Mouse (Mus musculus) forebrain, embryonic 16.5 days (tissue): ENCODE results near the gene Rbm18. TPM values are rescaled to one million over a fixed set of nuclear protein-coding genes. Genes with fewer than 3 reads are reported as not detected.

ENCODE experiments used
- ATAC-seq: fragments of 200-750 bp; cut with Nextera tagmentation; 2 replicates; pipeline ENCODE4 v1.8.0; 2017; ENCODE audit warnings: mild to moderate bottlenecking, moderate library complexity
- H3K27ac ChIP-seq: fragments of 300-500 bp; sonication (generic); 2 replicates; pipeline ENCODE4 v1.5.1; 2014; ENCODE audit warnings: low read length, control low read depth
- H3K27me3 ChIP-seq: fragments of 300-500 bp; sonication (generic); replicated peaks from 2 replicates; pipeline ENCODE4 v1.6.1; 2014; ENCODE audit warnings: low read length; ENCODE audit not compliant: control insufficient read depth, insufficient read depth
- H3K36me3 ChIP-seq: fragments of 300-500 bp; sonication (generic); 2 replicates; pipeline ENCODE4 v1.6.1; 2014; ENCODE audit not compliant: control insufficient read depth, insufficient read depth
- H3K4me1 ChIP-seq: fragments of 300-500 bp; sonication (generic); replicated peaks from 2 replicates; pipeline ENCODE4 v1.6.1; 2014; ENCODE audit warnings: low read length; ENCODE audit not compliant: control insufficient read depth, insufficient read depth
- H3K4me2 ChIP-seq: fragments of 300-500 bp; sonication (generic); 2 replicates; pipeline ENCODE4 v1.6.1; 2014; ENCODE audit warnings: mild to moderate bottlenecking, low read length, control low read depth
- H3K4me3 ChIP-seq: fragments of 300-500 bp; sonication (generic); replicated peaks from 2 replicates; pipeline ENCODE4 v1.5.1; 2014; ENCODE audit warnings: mild to moderate bottlenecking, low read length, control low read depth
- H3K9ac ChIP-seq: fragments of 300-500 bp; sonication (generic); replicated peaks from 2 replicates; pipeline ENCODE4 v1.6.1; 2014; ENCODE audit warnings: low read depth, low read length, control low read depth
- H3K9me3 ChIP-seq: fragments of 300-500 bp; sonication (generic); 2 replicates; pipeline ENCODE4 v1.6.1; 2016; ENCODE audit warnings: low read length; ENCODE audit not compliant: control insufficient read depth
- WGBS: fragments of 180-500 bp; shearing (Covaris S2); extraction: QIAGEN DNeasy Blood & Tissue Kit; methylation state at CpG from one replicate; pipeline ENCODE4 v1.1.7; 2014; 5-methylcytosine and 5-hydroxymethylcytosine counted together
- polyA plus RNA-seq: library from polyadenylated mRNA; unstranded; fragments of >200 nt; fragmentation: Nextera tagmentation; extraction: Ambion mirVana; gene quantifications from 2 replicates; pipeline ENCODE4 v1.2.1, GENCODE M21; 2015

Rbm18 gene
- polyA plus RNA-seq, 1 experiment from 2014 or later = 158 TPM

GRCm38 (mm10) chr2:36089190-36089589, 47.4 kb downstream of the Rbm18 start:
- Histone ChIP-seq H3K36me3 (no peaks in the 10 kb centered on the region), H3K4me1 (peaks cover 18% of the 10 kb centered on the region), H3K27ac (0 out of 2 replicates have a peak overlapping the region, but pooled peaks have one; percentile 48), H3K4me2 (peak overlapping the region; percentile 18; the same call in 1 of the 2 replicates), H3K9ac (no peak overlapping the region), H3K4me3 (peak overlapping the region; percentile 12; the same call in 1 of the 2 replicates), H3K9me3 (no peaks in the 10 kb centered on the region), H3K27me3 (peaks cover 50% of the 10 kb centered on the region)
- ATAC-seq = no peak
- WGBS = 12% methylated on average over 3 of the region's 3 CpGs

GRCm38 (mm10) chr2:36085041-36085440, 51.5 kb downstream of the Rbm18 start:
- no peaks in the 10 kb centered on the region for H3K9me3 ChIP-seq
- no peak overlapping the region for H3K4me3 ChIP-seq
- no peak overlapping the region for H3K9ac ChIP-seq
- WGBS = 88% methylated on average over 1 of the region's 1 CpGs
- no peaks in the 10 kb centered on the region for H3K36me3 ChIP-seq
- H3K4me2 ChIP-seq = no peak overlapping the region
- no peak overlapping the region for H3K27ac ChIP-seq
- H3K27me3 ChIP-seq = peaks cover 13% of the 10 kb centered on the region
- peaks cover 6% of the 10 kb centered on the region; the same call in 1 of the 2 replicates for H3K4me1 ChIP-seq
- no peak for ATAC-seq

GRCm38 (mm10) chr2:36082802-36083580, 53.6 kb downstream of the Rbm18 start:
- no peak overlapping the region for H3K27ac ChIP-seq
- WGBS = 70% methylated on average over 9 of the region's 9 CpGs
- H3K4me1 ChIP-seq = 0 out of 2 replicates have a peak, but pooled peaks cover 2% of the 10 kb centered on the region
- ATAC-seq = 0 out of 2 replicates have a peak, but pooled peaks have one; percentile 24
- 0 out of 2 replicates have a peak, but pooled peaks cover 4% of the 10 kb centered on the region for H3K27me3 ChIP-seq
- no peak overlapping the region for H3K4me2 ChIP-seq
- H3K36me3 ChIP-seq = no peaks in the 10 kb centered on the region
- H3K9ac ChIP-seq = no peak overlapping the region
- no peaks in the 10 kb centered on the region for H3K9me3 ChIP-seq
- H3K4me3 ChIP-seq = no peak overlapping the region

- Histone ChIP-seq H3K27me3 (no peaks in the 10 kb centered on the region), H3K4me2 (no peak overlapping the region), H3K9ac (no peak overlapping the region), H3K36me3 (no peaks in the 10 kb centered on the region), H3K4me1 (peaks cover 13% of the 10 kb centered on the region), H3K4me3 (no peak overlapping the region), H3K27ac (no peak overlapping the region), H3K9me3 (no peaks in the 10 kb centered on the region)
- ATAC-seq = no peak
- WGBS = 28% methylated on average over 9 of the region's 9 CpGs
These were observed 55.1 kb downstream of the Rbm18 start for GRCm38 (mm10) chr2:36081446-36081845.

- H3K4me2 ChIP-seq = peak overlapping the region; percentile 12; the same call in 1 of the 2 replicates
- no peak overlapping the region; the same call in 1 of the 2 replicates for H3K9ac ChIP-seq
- no peak overlapping the region for H3K4me3 ChIP-seq
These were observed 59.3 kb downstream of the Rbm18 start for GRCm38 (mm10) chr2:36077160-36077761.

GRCm38 (mm10) chr2:36075210-36075609, 61.4 kb downstream of the Rbm18 start:
- Histone ChIP-seq H3K9me3 (no peaks in the 10 kb centered on the region), H3K4me3 (no peak overlapping the region), H3K4me1 (peaks cover 11% of the 10 kb centered on the region), H3K9ac (no peak overlapping the region), H3K27me3 (no peaks in the 10 kb centered on the region), H3K36me3 (no peaks in the 10 kb centered on the region), H3K4me2 (no peak overlapping the region), H3K27ac (no peak overlapping the region)
- no peak for ATAC-seq
- WGBS = 85% methylated on average over 5 of the region's 5 CpGs

More at GRCm38 (mm10) chr2:36077160-36077761, 59.3 kb downstream of the Rbm18 start:
- Histone ChIP-seq H3K36me3 (no peaks in the 10 kb centered on the region), H3K4me1 (peaks cover 11% of the 10 kb centered on the region), H3K9me3 (no peaks in the 10 kb centered on the region), H3K27me3 (no peaks in the 10 kb centered on the region), H3K27ac (peak overlapping the region; percentile 7)
- WGBS = 19% methylated on average over 11 of the region's 11 CpGs
- peak; percentile 82 for ATAC-seq

- peaks cover 11% of the 10 kb centered on the region for H3K4me1 ChIP-seq
- H3K9ac ChIP-seq = no peak overlapping the region
- H3K27ac ChIP-seq = no peak overlapping the region
- 63% methylated on average over 3 of the region's 3 CpGs for WGBS
- H3K9me3 ChIP-seq = no peaks in the 10 kb centered on the region
- no peak overlapping the region for H3K4me2 ChIP-seq
- H3K36me3 ChIP-seq = no peaks in the 10 kb centered on the region
- ATAC-seq = no peak
- H3K4me3 ChIP-seq = no peak overlapping the region
- H3K27me3 ChIP-seq = no peaks in the 10 kb centered on the region
These were observed 62.8 kb downstream of the Rbm18 start for GRCm38 (mm10) chr2:36073781-36074180.

GRCm38 (mm10) chr2:36071660-36072305, 64.8 kb downstream of the Rbm18 start:
- Histone ChIP-seq H3K27ac (no peak overlapping the region), H3K36me3 (no peaks in the 10 kb centered on the region), H3K4me1 (peaks cover under 1% of the 10 kb centered on the region), H3K4me3 (no peak overlapping the region), H3K9me3 (no peaks in the 10 kb centered on the region), H3K9ac (no peak overlapping the region), H3K27me3 (no peaks in the 10 kb centered on the region), H3K4me2 (no peak overlapping the region)
- 80% methylated on average over 8 of the region's 8 CpGs for WGBS
- no peak for ATAC-seq

GRCm38 (mm10) chr2:36067132-36067531, 69.4 kb downstream of the Rbm18 start:
- no peak overlapping the region for H3K9ac ChIP-seq
- no peaks in the 10 kb centered on the region for H3K27me3 ChIP-seq
- H3K36me3 ChIP-seq = no peaks in the 10 kb centered on the region
- no peak overlapping the region for H3K4me3 ChIP-seq
- H3K9me3 ChIP-seq = no peaks in the 10 kb centered on the region
- H3K4me1 ChIP-seq = no peaks in the 10 kb centered on the region; the same call in 1 of the 2 replicates
- peak overlapping the region; percentile 60 for H3K27ac ChIP-seq
- 30% methylated on average over 9 of the region's 9 CpGs for WGBS
- no peak overlapping the region for H3K4me2 ChIP-seq
- ATAC-seq = peak; percentile 36; the same call in 1 of the 2 replicates
